Mouse (Mus musculus) layer of hippocampus, postnatal 25 days (tissue): ENCODE results near the gene Gm44973. TPM values are rescaled to one million over a fixed set of nuclear protein-coding genes. Genes with fewer than 3 reads are reported as not detected.

Source experiments
- DNase-seq, 2 experiments: peaks; one replicate each; pipeline ENCODE4 v3.0.0; 2022; ENCODE audit warnings: mixed read lengths in 2 of 2, low spot score in 1 of 2; ENCODE audit errors: extremely low spot score in 1 of 2
- total RNA-seq, 2 experiments: library from RNA; stranded (reverse); gene quantifications; 2 replicates each; pipeline ENCODE4 v1.2.3; 2021

Gm44973 gene
- total RNA-seq, 2 experiments from 2014 or later = not detected

- no peak for DNase-seq
Observed at GRCm38 (mm10) chr7:5047313-5047712, 32.0 kb downstream of the Gm44973 start.

DNA sequence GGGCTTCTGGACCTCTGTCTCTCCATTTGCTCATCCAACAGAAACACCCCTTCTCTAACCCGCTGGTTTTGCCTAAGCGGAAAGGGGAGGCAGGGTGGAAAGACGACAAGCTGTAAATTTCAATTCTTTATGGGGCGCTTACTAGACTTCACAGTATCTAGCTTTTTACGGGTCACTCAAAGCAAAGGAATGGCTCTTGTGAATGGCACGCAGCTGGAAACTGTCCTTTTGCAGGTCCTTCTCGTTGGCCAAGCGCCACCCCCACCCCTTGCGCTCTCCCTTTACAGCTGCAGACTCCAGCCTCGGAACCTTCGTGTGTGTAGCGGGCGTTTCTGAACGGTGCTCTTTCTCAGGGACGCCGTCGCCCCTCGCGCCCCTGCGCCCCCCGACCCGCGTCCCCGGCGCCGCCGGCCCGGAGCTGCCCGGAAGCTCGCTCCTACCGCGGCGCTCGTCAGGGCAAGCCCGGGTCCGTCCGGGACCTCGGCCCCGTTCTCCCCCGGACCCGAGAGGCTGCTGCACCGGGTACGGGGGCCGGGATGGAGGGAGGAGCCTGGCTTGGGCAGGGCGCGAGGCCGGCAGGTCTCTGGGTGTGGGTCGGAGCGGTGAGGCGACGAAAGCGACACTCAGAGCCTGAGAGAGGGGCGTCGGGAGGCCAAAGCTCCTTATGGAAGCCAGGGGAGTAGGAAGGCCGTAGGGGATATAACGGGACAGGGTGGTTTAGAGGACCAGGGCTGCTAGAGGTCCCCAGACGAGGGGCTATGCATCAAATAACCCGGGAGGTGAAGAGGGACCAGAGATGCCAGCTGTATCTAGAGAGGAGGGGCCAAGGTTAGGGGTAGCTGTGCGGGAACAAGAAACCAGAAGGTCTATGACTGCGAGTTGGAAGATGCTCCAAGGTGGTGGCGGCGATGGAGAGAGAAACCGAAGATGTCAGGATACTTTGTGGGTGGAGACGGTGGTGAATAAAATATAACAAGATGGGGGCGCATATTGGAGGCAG is 36.2 kb downstream of the Gm44973 start, which contains the start of gene Zfp580:
Gene Zfp580 (plus strand): TSS at position 346 of the 1,000 bp plus-strand sequence.
- peak; percentile 73 to 81 for DNase-seq

- no peak for DNase-seq
Observed at GRCm38 (mm10) chr7:5052438-5052837, 37.1 kb downstream of the Gm44973 start.

DNA sequence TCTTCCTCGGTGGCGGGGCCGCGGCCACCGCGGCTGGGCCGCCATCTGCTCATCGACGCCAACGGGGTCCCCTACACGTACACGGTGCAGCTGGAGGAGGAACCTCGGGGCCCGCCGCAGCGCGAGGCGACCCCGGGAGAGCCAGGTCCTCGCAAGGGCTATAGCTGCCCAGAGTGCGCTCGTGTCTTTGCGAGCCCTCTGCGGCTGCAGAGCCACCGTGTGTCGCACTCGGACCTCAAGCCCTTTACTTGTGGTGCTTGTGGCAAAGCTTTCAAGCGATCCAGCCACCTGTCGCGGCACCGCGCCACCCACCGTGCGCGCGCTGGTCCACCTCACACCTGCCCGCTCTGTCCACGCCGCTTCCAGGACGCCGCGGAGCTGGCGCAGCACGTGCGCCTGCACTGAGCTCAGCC is 37.6 kb downstream of the Gm44973 start:
- DNase-seq = no peak

- DNase-seq = peak; percentile 56
Observed at GRCm38 (mm10) chr7:5053456-5054179, 38.3 kb downstream of the Gm44973 start.

GRCm38 (mm10) chr7:5056651-5057263 is 41.5 kb downstream of the Gm44973 start:
- DNase-seq = peak; percentile 61 to 77

DNA sequence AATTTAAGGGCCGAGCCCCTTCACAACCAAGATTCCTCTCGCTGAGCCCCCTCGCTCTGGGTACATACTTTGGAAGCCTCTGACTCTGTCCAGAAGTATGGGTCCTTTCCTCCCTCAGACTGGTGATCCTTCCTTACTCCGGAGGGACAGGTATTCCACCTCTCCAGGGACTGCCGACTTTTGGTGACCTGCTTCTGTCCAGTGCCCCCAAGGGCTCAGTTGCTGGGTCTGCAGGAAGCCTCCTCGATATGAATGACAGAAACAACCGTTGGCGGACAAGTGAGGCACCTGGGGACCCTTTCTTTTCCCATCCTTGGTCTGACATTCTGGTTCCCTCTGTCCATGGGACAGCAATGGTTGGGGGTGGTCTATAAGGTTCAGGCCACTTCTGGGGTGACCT is 42.1 kb downstream of the Gm44973 start:
- DNase-seq = no peak

DNA sequence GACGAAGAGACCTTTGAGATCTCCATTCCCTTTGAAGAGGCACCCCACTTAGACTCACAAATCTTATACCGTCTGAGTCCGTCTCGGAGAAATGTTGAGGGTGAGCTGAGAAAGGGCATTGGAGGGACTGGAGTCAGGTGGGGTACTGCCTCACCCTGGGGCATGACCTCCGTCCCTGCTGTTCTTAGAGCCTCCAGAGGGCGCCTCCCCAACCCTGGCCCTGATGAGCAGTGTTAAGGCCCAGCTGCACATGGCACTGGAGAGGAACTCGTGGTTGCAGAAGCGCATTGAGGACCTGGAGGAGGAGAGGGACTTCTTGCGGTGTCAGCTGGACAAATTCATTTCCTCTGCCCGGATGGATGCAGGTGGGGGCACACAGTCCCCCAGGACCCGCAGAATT is 42.5 kb downstream of the Gm44973 start:
- no peak for DNase-seq

- no peak for DNase-seq
Observed at GRCm38 (mm10) chr7:5058631-5059030, 43.3 kb downstream of the Gm44973 start.

DNA sequence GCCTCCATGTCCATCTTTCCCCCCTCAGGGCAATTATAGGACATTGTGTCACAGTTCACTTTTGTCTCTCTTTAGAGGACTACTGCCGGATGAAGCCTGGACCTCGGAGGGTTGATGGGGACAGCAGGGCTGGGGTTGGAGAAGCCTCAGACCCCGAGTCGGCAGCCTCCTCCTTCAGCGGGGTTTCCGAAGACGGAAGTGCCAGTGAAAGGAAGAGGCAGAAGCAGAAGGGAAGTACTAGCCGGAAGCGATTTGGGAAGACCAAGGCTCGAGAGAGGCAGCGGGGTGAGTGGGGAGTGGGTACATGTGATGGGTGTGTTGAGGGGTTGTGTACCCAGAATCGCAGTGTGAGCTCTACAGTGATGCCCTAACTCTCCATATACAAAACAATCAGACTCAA is 44.1 kb downstream of the Gm44973 start:
- DNase-seq = no peak

DNA sequence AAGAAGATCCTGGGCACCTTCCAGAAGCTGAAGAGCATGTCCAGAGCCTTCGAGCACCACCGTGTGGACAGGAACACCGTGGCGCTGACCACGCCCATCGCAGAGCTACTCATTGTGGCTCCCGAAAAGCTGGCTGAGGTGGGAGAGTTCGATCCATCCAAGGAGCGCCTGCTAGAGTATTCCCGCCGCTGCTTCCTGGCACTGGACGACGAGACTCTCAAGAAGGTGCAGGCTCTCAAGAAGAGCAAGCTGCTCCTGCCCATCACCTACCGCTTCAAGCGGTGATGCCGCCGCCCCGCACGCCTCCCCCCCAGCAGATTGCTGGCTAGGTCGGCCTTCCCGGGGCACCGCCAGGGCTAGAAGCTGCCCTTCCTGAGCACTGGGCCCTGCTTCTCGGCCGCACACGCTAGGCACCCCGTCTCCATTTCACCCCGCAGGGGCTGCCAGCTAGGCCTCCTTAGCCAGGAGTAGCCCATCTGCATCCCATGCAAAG is 45.0 kb downstream of the Gm44973 start:
- DNase-seq = peak; percentile 52 to 58

- DNase-seq = peak; percentile 97 to 100
Observed at GRCm38 (mm10) chr7:5060944-5061773, 45.9 kb downstream of the Gm44973 start.

DNA sequence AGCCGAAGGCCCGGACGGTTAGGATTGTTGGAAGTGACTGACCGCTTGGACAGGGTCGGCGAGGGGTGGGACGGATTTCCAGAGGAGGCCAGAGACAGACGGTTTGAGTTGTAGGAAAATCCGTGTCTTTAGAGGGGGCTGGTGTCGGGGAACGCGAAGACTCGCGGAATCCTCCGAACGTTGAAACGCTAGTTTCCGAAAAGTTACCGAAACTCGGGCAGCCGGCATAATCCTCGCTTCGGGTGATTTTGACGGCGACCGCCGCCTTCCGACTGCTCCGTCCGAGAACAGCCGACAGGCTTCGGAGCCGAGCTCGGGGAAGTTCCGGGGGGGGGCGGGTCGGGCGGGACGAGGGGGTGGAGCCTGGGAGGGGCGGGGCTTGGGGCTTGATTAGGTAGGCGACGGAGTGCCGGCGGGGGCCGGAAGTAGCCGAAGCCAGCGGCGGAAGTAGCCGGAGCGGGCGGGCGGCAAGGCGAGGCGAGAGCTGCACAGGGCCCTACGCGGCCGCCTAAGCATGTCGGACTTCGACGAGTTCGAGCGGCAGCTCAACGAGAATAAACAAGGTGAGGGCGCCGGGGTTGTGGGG is 46.6 kb downstream of the Gm44973 start, which contains the start of gene U2af2:
Gene U2af2 (plus strand): TSS at position 370 of the 586 bp plus-strand sequence.
- DNase-seq = peak; percentile 83 to 90

DNA sequence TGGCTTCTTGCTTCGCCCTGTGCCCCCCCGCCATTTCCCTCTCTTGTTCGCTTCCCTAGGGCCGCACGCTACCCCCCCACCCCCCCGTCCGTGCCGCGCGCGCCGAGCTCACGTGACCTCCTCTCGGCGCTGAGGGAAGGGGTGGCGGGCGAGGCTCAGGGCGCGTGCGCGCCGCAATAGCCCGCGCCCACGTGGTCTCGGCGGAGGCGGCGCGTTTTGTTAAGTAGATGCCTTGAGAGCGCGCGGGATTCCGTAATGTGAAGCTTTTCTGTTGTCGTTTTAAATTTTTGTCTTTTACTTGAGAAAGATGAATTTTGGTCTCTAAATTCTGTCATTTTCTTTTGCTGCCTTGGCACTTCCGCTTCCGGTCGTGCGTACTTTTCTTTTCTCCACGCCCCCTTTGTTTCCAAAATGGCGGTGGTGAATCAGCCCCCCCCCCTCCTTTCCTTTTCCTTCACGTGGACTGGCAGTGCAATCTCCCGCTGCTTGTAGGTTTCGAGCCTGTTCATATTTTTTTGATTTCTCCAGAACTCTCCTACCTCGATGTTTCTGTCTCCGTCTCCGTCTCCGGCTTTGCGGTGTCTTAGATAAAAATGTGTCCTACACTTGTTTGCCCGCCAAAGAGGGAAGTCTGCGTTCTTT is 47.2 kb downstream of the Gm44973 start:
- peak in 1 of 2 experiments; percentile 57 for DNase-seq

GRCm38 (mm10) chr7:5064886-5065285 is 49.6 kb downstream of the Gm44973 start:
- no peak for DNase-seq

DNA sequence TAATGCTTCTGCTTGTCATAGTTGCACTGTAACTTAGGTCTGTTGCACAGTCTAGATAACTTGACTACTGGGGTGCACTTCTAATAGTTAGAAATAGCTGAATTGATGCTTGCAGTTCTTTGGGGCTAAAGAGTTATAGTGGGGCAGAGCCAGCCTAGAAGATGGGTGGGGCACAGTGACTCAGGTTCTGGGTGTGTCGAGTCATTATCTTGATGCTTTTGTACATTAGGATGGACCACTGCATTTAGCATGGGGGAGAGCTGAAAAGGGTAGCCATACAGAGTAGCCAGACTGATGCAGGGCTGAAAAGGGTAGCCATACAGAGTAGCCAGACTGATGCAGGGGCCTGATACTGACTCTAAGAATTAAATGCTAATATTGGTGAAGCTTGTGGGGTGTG is 58.3 kb downstream of the Gm44973 start:
- DNase-seq = no peak

- DNase-seq = no peak
Observed at GRCm38 (mm10) chr7:5074984-5075383, 59.7 kb downstream of the Gm44973 start.

GRCm38 (mm10) chr7:5076931-5077330 is 61.6 kb downstream of the Gm44973 start:
- DNase-seq = no peak
